Mouse (Mus musculus): ENCODE results near the gene Vwc2. TPM values are rescaled to one million over a fixed set of nuclear protein-coding genes. Genes with fewer than 3 reads are reported as not detected.

The Vwc2 gene
- 0.12 and 0.19 TPM in 2 replicates for polyA plus RNA-seq (2012; rRNA removed; ENCODE audit: low replicate concordance)

DNA sequence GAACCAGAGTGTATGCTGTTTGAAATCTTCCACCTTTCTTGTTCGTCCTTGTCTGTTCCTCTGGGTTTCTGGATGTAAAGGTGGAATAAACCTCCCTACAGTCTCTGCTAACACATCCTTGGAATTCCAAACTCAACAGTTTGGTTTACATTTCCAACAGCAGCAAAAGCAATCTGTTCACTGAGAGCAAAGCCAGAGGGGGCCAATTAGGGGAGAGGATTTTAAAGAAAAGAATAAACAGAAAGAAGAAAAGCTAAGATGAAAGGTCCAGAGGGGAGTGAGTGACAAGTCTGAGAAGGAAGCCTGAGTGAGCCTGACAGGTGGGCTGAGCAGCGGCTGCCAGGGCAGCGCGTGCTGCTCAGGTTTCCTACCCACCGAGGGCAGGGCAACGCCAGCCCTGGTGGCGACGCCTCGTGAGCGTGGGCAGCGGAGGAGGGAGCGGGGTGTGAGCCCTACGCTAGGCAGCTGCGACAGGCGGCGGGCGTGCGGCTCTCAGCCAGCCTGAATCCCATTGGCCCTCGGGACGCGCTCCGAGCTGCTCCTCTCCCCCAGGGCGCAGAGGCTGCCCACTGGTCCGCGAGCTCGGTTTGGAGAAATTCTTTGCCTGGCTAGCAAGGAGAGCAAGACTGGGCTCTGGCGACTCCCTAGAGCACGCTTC, at the start of gene Vwc2:
Gene Vwc2, plus strand, starts transcription at position 648 of the 658 bp plus-strand sequence.

All from mammary gland, adult 2 months (tissue).